Mouse (Mus musculus) erythroblast, embryonic 14.5 days (primary cell): Measurements from ENCODE around the gene Kcnc2.

ENCODE experiments used
- GATA1 ChIP-seq: IDR thresholded peaks from 2 replicates; pipeline ENCODE4 v1.6.1; 2012; ENCODE audit warnings: low read length, inconsistent platforms, mixed read lengths
- TAL1 ChIP-seq: IDR thresholded peaks from 3 replicates; pipeline ENCODE4 v1.6.1; 2012; ENCODE audit warnings: low read length, inconsistent platforms, mixed read lengths

GRCm38 (mm10) chr10:112377163-112377562 is 106.2 kb downstream of the Kcnc2 start:
- TF ChIP-seq TAL1 (no peak), GATA1 (no peak)
